Mouse (Mus musculus) MEL (cell line): ENCODE measurements around the gene Vps26c. TPM values are rescaled to one million over a fixed set of nuclear protein-coding genes. Genes with fewer than 3 reads are reported as not detected.

Source experiments
- DNase-seq: peaks from one replicate; pipeline ENCODE4 v3.0.0; 2011; ENCODE audit warnings: low read depth, low spot score
- H3K27ac ChIP-seq: 2 replicates; pipeline ENCODE4 v1.5.1; 2012; ENCODE audit warnings: low read depth, mild to moderate bottlenecking, control low read depth, low read length, moderate library complexity; ENCODE audit not compliant: control insufficient read depth
- H3K27me3 ChIP-seq, 2 experiments: fragments of 150-350 bp in 1 of 2; sonication (generic) in 1 of 2; 2 replicates each; pipeline ENCODE4 v1.6.1; 2012; ENCODE audit warnings: low read length in 2 of 2, mild to moderate bottlenecking in 2 of 2, improper control_type of control experiment in 1 of 2, moderate library complexity in 1 of 2; ENCODE audit not compliant: insufficient read depth in 2 of 2, control insufficient read depth in 1 of 2
- H3K36me3 ChIP-seq, 2 experiments: 2 replicates each; pipeline ENCODE4 v1.6.1; 2012 to 2014; ENCODE audit warnings: low read length in 2 of 2, improper control_type of control experiment in 1 of 2, inconsistent platforms in 1 of 2, mild to moderate bottlenecking in 1 of 2; ENCODE audit not compliant: insufficient read depth in 2 of 2, control insufficient read depth in 1 of 2
- H3K4me1 ChIP-seq, 2 experiments: fragments of 150-350 bp in 1 of 2; sonication (generic) in 1 of 2; 2 replicates each; pipeline ENCODE4 v1.6.1; 2012; ENCODE audit warnings: low read length in 2 of 2, improper control_type of control experiment in 1 of 2, mild to moderate bottlenecking in 1 of 2; ENCODE audit not compliant: insufficient read depth in 2 of 2, control insufficient read depth in 1 of 2
- H3K4me3 ChIP-seq, 2 experiments: fragments of 150-350 bp in 1 of 2; sonication (generic) in 1 of 2; 2 replicates each; pipeline ENCODE4 v1.5.1; 2012; ENCODE audit warnings: low read depth in 2 of 2, low read length in 2 of 2, mild to moderate bottlenecking in 2 of 2, moderate library complexity in 2 of 2, control low read depth in 1 of 2, improper control_type of control experiment in 1 of 2; ENCODE audit not compliant: control insufficient read depth in 1 of 2, insufficient read depth in 1 of 2
- H3K79me2 ChIP-seq: 2 replicates; pipeline ENCODE4 v1.6.1; 2012; ENCODE audit warnings: mild to moderate bottlenecking, low read length, moderate library complexity; ENCODE audit not compliant: control insufficient read depth, poor library complexity, insufficient read depth
- H3K9ac ChIP-seq: 2 replicates; pipeline ENCODE4 v1.6.1; 2012; ENCODE audit warnings: low read depth, mild to moderate bottlenecking, control low read depth, low read length, moderate library complexity; ENCODE audit not compliant: control insufficient read depth, poor library complexity, severe bottlenecking
- H3K9me3 ChIP-seq: fragments of 150-350 bp; sonication (generic); replicated peaks from 2 replicates; pipeline ENCODE4 v1.6.1; 2012; ENCODE audit warnings: mild to moderate bottlenecking, low read length, improper control_type of control experiment, moderate library complexity; ENCODE audit not compliant: insufficient read depth
- CHD1 ChIP-seq: IDR thresholded peaks from 2 replicates; pipeline ENCODE4 v1.6.1; 2012; ENCODE audit warnings: low read depth, mild to moderate bottlenecking, inconsistent platforms, low read length, improper control_type of control experiment
- ELF1 ChIP-seq: IDR thresholded peaks from 2 replicates; pipeline ENCODE4 v1.6.1; 2014; ENCODE audit warnings: low read depth, mild to moderate bottlenecking, inconsistent platforms, low read length, improper control_type of control experiment, moderate library complexity
- ETS1 ChIP-seq: IDR thresholded peaks from 2 replicates; pipeline ENCODE4 v1.6.1; 2012; ENCODE audit warnings: low read depth, mild to moderate bottlenecking, inconsistent platforms, low read length, improper control_type of control experiment, moderate library complexity
- GABPA ChIP-seq: IDR thresholded peaks from 2 replicates; pipeline ENCODE4 v1.6.1; 2012; ENCODE audit warnings: low read depth, mild to moderate bottlenecking, inconsistent platforms, low read length, improper control_type of control experiment, moderate library complexity
- JUND ChIP-seq: IDR thresholded peaks from 2 replicates; pipeline ENCODE4 v1.6.1; 2011; ENCODE audit warnings: low read depth, mild to moderate bottlenecking, improper control_type of control experiment, low read length
- KAT2A ChIP-seq: conservative IDR thresholded peaks from 2 replicates; pipeline ENCODE4 v1.6.1; 2012; ENCODE audit warnings: low read depth, low read length, improper control_type of control experiment, inconsistent platforms
- MAFK ChIP-seq: IDR thresholded peaks from 2 replicates; pipeline ENCODE4 v1.6.1; 2011; ENCODE audit warnings: low read depth, mild to moderate bottlenecking, low read length, improper control_type of control experiment, borderline replicate concordance
- MAX ChIP-seq: IDR thresholded peaks from 2 replicates; pipeline ENCODE4 v1.6.1; 2011; ENCODE audit warnings: low read length, improper control_type of control experiment
- MYC ChIP-seq: IDR thresholded peaks from 2 replicates; pipeline ENCODE4 v1.6.1; 2011; ENCODE audit warnings: low read depth, mild to moderate bottlenecking, low read length, improper control_type of control experiment, moderate library complexity
- NELFE ChIP-seq: IDR thresholded peaks from 2 replicates; pipeline ENCODE4 v1.6.1; 2011; ENCODE audit warnings: low read depth, low read length, improper control_type of control experiment
- NRF1 ChIP-seq: IDR thresholded peaks from 2 replicates; pipeline ENCODE4 v1.6.1; 2014; ENCODE audit warnings: low read depth, mild to moderate bottlenecking, inconsistent platforms, low read length, improper control_type of control experiment, moderate library complexity; ENCODE audit not compliant: poor library complexity, insufficient read depth, severe bottlenecking
- POLR2A ChIP-seq, 2 experiments: IDR thresholded peaks; 2 replicates each; pipeline ENCODE4 v1.6.1; 2011 to 2012; ENCODE audit warnings: low read length in 2 of 2, mild to moderate bottlenecking in 2 of 2, control low read depth in 1 of 2, improper control_type of control experiment in 1 of 2, low read depth in 1 of 2, moderate library complexity in 1 of 2; ENCODE audit not compliant: control insufficient read depth in 1 of 2, insufficient read depth in 1 of 2, poor library complexity in 1 of 2
- POLR2AphosphoS5 ChIP-seq: IDR thresholded peaks from 2 replicates; pipeline ENCODE4 v1.6.1; 2012; ENCODE audit warnings: low read depth, borderline replicate concordance, mild to moderate bottlenecking, inconsistent platforms, low read length, moderate library complexity, mixed read lengths
- RAD21 ChIP-seq: IDR thresholded peaks from 2 replicates; pipeline ENCODE4 v1.6.1; 2011; ENCODE audit warnings: mild to moderate bottlenecking, low read depth, low read length, improper control_type of control experiment
- SMC3 ChIP-seq: IDR thresholded peaks from 2 replicates; pipeline ENCODE4 v1.6.1; 2011; ENCODE audit warnings: low read depth, low read length, improper control_type of control experiment
- TCF12 ChIP-seq: IDR thresholded peaks from 2 replicates; pipeline ENCODE4 v1.6.1; 2014; ENCODE audit warnings: low read depth, mild to moderate bottlenecking, inconsistent platforms, low read length, improper control_type of control experiment, moderate library complexity
- USF2 ChIP-seq, 2 experiments: IDR thresholded peaks; 2 replicates each; pipeline ENCODE4 v1.6.1; 2011 to 2012; ENCODE audit warnings: improper control_type of control experiment in 2 of 2, low read length in 2 of 2, borderline replicate concordance in 1 of 2, inconsistent platforms in 1 of 2, low read depth in 1 of 2, mild to moderate bottlenecking in 1 of 2; ENCODE audit not compliant: insufficient read depth in 1 of 2
- ZMIZ1 ChIP-seq: IDR thresholded peaks from 2 replicates; pipeline ENCODE4 v1.6.1; 2012; ENCODE audit warnings: low read depth, mild to moderate bottlenecking, inconsistent platforms, low read length, improper control_type of control experiment, moderate library complexity
- ZNF384 ChIP-seq: IDR thresholded peaks from 2 replicates; pipeline ENCODE4 v1.6.1; 2012; ENCODE audit warnings: low read depth, mild to moderate bottlenecking, inconsistent platforms, low read length, improper control_type of control experiment
- polyA plus RNA-seq, 2 experiments: library from polyadenylated mRNA; stranded (reverse) in 1 of 2; unstranded in 1 of 2; fragments of >175 nt in 1 of 2; fragments of >200 nt in 1 of 2; gene quantifications; 2 replicates each; pipeline versions ENCODE4 v1.2.1 to v1.2.4; 2012; ENCODE audit warnings: low replicate concordance in 2 of 2, low read depth in 1 of 2; ENCODE audit not compliant: insufficient read length in 2 of 2, insufficient read depth in 1 of 2, missing spikeins in 1 of 2
- total RNA-seq: library from RNA; depleted of rRNA; stranded (reverse); fragments of 300-350 nt; gene quantifications from 2 replicates; pipeline ENCODE4 v1.2.3, GENCODE M21; 2012

The Vps26c gene
- total and polyA plus RNA-seq, 3 experiments: 20.9 to 23.7 TPM; not detected in 1

GRCm38 (mm10) chr16:94568335-94569228 is 42.0 kb upstream of the Vps26c start (continued):
- TF ChIP-seq POLR2A (IDR thresholded peaks at IDR 0.05; ENCODE audit: control insufficient read depth in 1 of 2, insufficient read depth in 1 of 2, low read depth in 1 of 2, low read length in 2 of 2, poor library complexity in 1 of 2): peak; percentile 53 to 71; a peak in 2 of 4 replicates
- no peak for TF ChIP-seq ELF1
- peak; percentile 68 for TF ChIP-seq ZMIZ1
- TF ChIP-seq MAFK: no peak

DNA sequence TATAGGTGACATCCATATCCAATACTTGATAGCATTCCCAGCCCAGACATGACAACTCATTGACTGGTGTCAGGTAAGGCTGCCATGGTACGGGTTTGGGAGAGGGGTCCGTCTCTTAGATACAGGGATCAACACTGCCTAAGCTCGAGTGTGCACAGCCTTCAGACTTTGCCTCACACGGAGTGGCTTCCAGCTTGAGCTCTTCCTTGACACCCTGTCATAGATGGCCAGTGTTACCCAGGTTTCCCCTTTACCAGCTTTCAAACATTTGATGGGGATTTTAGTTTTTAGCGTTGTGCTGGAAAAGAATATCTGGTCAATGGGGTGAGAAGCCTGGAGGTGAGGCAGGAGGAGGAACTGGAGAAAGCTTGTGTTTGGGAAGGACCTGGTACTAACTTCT is 41.1 kb upstream of the Vps26c start:
- no peak overlapping the region for H3K4me3 ChIP-seq
- peaks cover 3 to 5% of the 10 kb centered on the region in 2 experiments; a peak in 3 of 4 replicates for H3K27me3 ChIP-seq
- H3K9me3 ChIP-seq: no peaks in the 10 kb centered on the region
- H3K79me2 ChIP-seq: peaks cover 34% of the 10 kb centered on the region
- TF ChIP-seq TCF12 (no peak), NELFE (no peak), MAX (no peak), POLR2A (IDR thresholded peaks at IDR 0.05; ENCODE audit: control insufficient read depth in 1 of 2, insufficient read depth in 1 of 2, low read depth in 1 of 2, low read length in 2 of 2, poor library complexity in 1 of 2) (no peak), KAT2A (no peak), JUND (no peak), USF2 (IDR thresholded peaks at IDR 0.05; ENCODE audit: borderline replicate concordance in 1 of 2, insufficient read depth in 1 of 2, low read depth in 1 of 2, low read length in 2 of 2) (no peak), NRF1 (no peak), MYC (no peak), POLR2AphosphoS5 (no peak), ZNF384 (no peak), CHD1 (no peak), ETS1 (no peak), GABPA (no peak), SMC3 (no peak), RAD21 (no peak)
- H3K36me3 ChIP-seq: peaks cover 0 to 14% of the 10 kb centered on the region in 2 experiments; a peak in 2 of 4 replicates
- H3K9ac ChIP-seq: no peak overlapping the region
- no peak for DNase-seq
- H3K4me1 ChIP-seq: peaks cover 3 to 14% of the 10 kb centered on the region in 2 experiments; a peak in 2 of 4 replicates
- no peak overlapping the region for H3K27ac ChIP-seq
